Mouse (Mus musculus) heart, adult 2 months (tissue): ENCODE data around the gene Syngr4.
"Not testable (repeated sequence)": the region's sequence is repeated elsewhere in the genome, so short reads cannot be mapped to it uniquely, and the experiment has no call there.

Source experiments
- CTCF ChIP-seq: fragments of 200-600 bp; IDR thresholded peaks from 2 replicates; pipeline ENCODE4 v1.8.1; 2022; ENCODE audit warnings: antibody characterized with exemption, mild to moderate bottlenecking, moderate library complexity
- POLR2A ChIP-seq: fragments of 200-500 bp; IDR thresholded peaks from 2 replicates; pipeline ENCODE4 v1.6.1; 2011; ENCODE audit warnings: mild to moderate bottlenecking, low read depth, low read length, control low read depth; ENCODE audit not compliant: insufficient read depth

DNA sequence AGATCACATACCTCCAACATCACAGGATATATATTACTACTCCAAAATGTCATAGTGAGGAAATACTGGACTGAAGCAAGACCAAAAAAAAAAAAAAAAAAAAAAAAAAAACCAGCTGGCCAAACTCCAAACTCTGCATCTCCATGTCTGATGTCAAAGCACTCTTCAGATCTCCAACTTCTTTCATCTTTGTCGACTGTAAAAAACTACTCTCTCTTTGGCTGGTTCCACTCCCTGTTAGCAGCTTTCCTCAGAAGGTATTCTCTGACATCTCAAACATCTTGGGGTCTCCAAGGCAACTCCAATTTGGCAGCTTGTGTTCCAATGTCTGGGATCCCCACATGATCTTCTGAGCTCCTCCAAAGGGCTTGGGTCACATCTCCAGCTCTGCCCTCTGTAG, 18.2 kb downstream of the Syngr4 start, which contains the start of gene Grin2d:
- TF ChIP-seq CTCF, POLR2A: not testable (repeated sequence)
